Mouse (Mus musculus): ENCODE measurements around the gene Agap1.

Agap1 gene

DNA sequence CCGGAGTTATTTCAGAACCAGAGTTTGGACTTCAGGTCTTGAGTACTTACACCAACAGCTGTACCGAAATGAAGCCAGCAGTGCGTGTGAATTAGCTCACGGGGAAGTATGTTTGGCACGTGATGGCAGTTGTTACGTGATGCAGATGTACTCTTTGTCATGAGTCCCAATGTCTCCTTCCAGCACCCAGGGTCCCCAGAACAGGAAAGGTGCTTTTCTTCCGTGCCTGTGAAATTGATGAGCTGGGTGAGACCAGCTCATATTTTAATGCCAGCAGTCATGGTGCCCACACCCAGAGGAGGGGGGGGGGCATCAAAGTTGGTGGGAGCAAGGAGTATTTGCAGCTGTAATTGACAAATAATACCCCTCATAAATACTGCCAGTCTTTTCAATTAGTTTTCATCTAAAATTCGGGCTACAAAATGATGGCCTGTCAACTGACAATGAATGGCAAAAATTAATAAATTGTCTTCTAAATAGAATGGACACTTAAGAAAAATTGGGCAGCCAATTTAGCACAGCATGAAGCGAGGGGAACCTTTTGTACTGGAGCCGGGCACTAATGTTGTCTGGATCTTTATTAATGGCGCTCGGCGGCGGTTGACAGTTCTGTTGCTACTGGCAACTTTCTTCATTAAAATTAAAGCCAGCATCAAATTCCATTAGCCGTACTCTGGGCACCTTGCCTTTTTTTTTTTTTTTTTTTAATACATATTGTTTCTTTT is 253.3 kb downstream of the Agap1 start:
- in situ Hi-C loops (cut with MboI, MseI) = no loop called here

DNA sequence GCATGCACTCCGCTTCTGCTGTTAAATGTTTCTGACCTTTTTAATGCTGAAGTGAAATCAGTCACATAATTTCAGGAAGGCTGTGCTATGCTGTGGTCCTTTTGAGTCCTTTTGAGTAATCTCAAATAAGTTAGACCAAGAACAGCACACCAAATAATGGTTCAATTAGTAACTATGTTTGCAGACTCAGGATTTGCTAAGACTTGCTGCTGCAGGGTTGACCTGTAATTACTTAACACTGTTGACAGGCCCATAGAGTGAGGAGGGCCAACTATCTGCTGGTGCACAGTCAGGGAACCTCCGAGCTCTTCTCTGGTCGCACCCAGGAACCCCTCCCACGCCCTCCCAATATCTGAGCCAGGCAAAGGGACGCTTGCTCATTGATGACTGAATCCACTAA is 255.2 kb downstream of the Agap1 start:
- in situ Hi-C loops (cut with MboI, MseI) = no loop called here

DNA sequence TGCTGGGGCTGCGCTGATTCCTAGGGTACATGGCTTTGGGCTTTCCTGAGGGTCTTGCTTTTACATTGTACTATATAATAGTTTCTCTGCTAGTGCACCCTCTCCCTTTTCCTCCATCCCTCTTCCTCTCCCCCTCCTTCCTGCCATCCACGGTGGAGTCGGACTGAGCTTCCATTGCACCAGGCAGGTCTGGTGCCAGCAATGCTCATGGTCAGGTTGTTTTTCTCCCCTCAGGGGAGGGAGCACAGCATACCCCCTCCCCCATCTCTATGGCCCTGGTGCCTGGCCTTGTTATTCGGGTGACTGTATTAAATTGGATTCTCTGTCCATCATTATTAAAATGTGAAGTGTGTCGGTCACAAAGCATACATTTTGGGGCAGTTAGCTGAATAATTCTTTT is 259.1 kb downstream of the Agap1 start:
- in situ Hi-C loops (cut with MboI, MseI) = no loop called here

DNA sequence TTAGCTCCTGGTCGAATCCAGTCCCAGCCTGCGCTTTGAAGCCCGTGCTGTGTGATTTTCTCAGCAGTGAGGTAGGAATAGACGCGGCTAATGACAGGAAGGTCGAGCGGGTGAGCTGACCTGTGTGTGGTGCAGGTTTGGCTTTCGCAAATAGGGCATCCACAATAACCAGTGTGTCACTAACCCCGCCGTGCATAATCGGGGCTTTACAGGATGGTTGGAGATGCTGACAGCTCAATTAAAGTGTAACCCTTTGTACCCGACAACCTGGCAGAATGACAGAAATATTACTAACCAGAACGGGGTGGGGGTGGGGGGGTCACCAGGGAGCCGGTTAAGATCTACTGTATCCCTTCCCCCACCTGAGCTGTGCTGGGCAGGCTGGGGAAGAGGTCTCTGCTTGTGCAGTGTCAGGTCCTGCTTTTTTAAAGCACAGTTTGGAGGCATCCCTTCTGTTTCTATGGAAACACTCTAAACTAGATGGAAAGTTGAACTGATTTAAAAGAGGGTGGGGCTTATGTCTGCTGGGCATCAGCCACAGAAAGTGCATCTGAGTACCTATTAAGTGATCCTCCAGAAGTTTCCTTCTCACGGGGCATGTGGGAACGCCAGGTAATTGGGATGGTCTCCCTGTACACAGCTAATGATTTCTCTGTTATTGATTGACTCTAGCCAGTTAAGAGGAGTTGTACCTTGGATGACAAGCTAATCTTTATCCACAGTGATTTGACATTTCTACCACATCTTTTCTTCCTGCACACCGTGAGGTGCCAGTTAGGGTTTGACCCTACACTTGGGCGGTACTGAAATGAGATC is 259.8 kb downstream of the Agap1 start:
- in situ Hi-C loops (cut with MboI, MseI) = no loop called here

DNA sequence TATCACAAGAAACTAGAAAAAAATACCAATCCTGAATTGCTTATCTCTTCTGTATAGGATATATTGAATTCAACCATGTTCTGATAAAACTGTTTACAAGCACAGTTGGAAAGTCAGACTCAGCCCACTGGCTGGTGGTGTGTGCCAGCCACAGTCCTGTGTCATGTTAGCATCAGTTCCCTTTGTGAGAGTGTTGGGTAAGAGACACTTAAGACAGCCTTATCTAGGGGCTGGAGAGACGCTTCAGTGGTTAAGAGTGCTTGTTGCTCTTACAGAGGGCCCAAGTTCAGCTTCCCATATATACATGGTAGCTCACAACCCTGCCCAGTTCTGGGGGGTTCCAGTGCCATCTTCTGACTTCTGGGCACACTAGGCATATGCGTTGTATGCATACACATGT is 261.6 kb downstream of the Agap1 start:
- in situ Hi-C loops (cut with MboI, MseI) = no loop called here

DNA sequence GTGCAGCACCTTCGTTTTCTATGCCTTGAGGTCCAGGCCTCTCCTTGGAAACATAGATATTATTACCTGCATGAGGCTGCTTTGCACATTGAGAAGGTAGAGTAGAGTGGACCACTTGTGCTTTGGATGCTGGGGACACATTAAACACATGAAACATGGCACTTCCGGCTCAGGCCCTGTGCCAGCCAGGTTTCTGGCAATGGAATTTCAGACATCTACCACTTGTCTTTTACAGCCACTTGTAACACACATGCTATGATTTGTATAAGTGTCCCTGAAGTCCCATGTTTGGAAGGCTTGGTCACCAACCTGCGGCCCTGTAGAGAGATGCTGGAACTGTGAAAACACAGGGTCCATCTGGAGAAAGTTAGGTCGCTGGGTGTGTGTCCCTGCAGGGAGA is 262.5 kb downstream of the Agap1 start:
- in situ Hi-C loops (cut with MboI, MseI) = no loop called here

DNA sequence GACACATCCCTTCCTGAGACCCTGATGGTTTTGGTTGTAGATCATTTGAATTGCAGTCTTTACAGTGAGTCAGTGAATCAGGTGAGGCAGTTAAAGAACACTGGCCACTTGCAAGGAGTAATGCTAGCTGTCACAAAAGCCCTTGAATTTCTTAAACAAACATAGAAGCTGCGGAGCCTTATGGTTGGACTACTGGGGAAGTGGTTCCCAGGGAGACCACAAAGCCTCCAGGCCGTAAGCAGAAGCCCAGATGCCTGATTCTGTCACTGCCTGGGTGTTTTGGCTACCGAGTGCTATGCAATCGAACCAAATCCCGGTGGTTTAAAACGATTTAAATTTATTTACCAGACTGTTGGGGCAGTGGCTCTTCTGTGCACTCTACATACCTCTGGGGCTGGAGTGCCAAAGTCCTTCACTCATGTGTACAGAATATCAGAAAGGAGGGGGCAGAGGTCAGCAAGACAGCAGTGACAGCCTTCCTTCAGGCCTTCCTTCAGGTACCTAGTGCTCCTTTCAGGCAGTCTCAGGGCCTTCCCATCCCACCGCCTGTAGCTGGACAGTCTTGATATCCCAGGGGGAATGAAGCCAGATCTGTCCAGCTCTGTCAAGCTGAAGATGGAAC is 264.3 kb downstream of the Agap1 start:
- in situ Hi-C loops (cut with MboI, MseI) = no loop called here

DNA sequence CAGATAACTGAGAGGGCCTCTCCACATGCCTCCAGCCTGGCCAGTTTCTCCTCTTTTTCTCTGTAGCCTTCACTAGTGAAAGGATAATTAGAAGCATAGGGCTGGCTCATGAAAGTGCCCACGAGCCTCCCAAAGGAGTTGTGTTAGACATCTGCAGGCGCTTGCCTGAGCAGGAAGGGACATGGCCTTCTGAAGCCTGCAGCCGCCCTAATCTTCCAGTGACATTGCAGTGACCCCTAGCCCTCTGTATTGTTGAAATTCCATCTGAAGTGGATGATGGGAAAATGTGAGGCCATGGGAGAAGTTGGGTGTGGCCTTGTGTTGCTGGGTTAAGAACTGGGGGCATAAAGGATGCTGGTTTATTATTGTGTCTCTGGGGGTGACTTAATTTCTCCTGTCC is 269.5 kb downstream of the Agap1 start:
- in situ Hi-C loops (cut with MboI, MseI) = no loop called here

DNA sequence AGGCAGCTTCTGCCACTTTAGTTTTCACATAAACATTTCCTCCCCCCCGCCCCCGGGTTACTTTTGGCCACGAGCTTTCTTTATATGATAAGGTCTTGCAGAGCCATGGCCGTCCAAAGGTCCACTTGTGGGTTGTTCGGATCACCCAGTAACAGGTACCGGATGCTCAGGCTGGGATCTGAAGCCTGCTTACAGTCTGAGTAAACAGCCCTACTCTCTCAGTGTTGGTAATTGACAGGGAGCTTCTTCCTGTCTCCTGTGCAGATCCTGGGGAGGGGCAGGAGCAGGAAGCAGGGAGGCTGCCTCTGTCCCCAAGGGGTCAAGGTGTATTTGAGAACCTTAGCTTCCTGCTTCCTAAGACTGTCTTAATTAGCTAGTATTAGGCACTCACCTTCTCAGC is 269.9 kb downstream of the Agap1 start:
- in situ Hi-C loops (cut with MboI, MseI) = no loop called here

DNA sequence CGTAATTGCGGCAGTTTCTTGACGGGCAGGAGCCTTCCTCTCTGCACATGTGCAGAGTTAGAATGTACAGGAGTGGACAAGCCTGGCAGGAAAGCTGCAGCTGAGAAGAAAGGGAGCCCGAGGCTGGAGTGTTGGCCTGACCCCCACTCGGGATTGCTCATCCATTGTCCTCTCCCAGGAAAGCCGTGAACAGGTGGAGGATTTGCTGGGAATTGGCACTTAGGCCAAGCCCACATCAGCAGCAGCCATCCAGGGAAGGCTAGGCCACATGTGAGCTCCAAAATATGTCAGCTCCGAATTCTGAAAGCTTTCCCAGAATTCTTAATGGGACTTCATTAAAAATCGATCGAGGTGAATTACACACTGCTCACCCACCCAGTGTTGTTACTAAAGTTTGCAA is 270.4 kb downstream of the Agap1 start:
- in situ Hi-C loops (cut with MboI, MseI) = no loop called here

DNA sequence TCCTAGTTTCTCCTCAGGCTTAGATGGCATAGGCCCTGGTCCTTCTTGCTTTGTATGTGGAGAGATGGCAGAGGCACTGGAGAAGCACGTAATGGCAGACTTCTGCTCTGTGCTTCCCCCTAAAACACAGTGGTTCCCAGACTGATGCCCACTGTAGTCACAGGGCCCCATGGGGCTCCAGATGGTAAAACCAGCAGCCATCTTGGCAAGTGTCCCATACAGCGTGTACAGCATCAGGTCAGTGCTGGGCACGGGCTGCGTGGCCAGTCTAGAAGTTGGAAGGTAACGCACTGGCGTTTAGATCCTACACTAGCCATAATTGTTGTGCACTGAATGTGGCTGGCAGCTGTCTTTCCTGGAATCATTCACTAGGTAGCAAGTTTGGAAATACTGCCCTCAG is 273.9 kb downstream of the Agap1 start:
- in situ Hi-C loops (cut with MboI, MseI) = no loop called here

DNA sequence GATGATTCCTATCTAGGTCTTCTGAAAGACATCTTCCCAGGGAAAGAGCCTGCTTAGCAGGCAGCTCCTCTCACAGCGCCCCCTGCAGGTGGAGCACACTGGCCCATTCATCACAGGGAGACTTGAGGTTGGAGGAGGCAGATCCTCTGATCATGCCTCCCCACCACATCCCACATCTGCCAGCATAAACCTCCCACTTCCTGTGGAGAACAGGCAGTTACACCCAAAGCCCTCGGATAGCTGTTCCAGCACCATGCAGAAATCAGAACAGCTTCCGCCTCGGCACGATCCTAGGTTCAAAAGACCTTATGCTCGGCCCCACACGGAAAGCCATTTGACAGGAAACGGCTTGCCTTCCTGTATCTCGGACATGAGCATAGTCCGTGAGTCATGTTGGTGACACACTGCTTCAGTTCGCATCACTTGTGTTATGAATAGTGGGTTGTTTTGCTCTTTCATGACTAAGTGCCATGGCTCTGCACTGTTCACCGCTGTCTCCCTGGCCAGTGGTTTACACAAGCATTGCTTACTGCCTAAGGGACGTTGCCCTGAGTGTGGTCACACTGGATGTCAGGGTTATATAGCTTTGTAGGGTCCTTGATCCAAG is 276.1 kb downstream of the Agap1 start:
- in situ Hi-C loops (cut with MboI, MseI) = no loop called here

DNA sequence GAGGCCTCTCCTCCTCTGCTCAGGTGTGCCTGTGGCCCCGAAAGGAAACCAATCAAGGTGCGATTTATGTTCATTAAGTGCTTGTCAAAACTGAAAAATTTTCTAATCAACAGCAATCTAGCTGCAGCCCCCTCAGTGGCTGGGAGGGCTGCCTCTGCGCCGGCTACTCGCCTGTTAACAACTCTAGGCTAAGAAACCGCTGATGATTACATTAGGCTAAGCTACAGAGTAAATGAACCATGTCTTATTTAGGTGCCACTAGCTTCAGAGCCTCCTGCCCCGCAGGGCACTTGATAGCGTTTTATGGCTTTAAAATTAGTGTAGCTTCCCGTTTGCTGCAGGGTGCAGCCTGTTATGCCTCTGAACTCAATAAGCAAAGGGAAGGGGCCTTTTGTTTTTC is 279.8 kb downstream of the Agap1 start:
- in situ Hi-C loops (cut with MboI, MseI) = no loop called here

DNA sequence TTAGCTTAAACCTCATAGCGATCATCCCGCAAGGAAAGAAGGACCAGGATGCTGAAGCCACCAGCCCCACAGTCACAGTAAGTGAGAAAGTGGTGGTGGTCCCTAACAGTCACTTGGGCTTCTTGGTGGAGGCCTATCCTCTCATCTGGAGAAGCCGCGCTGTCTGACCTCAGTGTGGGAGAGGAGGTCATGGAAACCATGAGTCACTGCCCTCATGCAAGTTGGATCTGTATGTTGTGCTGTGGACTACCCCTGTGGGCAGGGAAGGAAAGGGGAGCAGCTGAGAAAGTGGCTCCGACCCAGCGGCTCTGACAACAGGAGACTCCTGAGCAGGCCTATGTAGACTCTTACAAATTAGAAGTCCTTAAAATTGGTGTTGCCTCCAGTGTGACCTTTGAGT is 280.5 kb downstream of the Agap1 start:
- in situ Hi-C loops (cut with MboI, MseI) = no loop called here

DNA sequence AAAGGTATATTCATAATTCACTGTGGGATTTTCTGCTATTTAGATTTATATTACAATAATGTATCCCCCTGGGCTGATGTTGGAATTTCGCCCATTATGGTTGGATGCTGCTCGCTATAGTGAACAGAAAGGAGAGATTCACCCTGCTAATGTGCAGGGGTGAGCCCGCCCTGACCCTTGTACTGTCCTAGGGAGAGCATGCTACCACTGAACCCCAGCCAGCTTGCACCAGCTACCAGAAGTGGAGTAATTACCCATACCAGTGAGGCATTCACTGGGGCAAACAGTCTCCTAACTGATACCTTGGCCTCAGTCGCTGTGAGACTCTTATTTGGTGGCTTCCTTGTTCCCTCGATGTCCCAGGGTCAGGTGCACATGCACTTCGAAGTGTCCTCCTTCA is 281.4 kb downstream of the Agap1 start:
- in situ Hi-C loops (cut with MboI, MseI) = no loop called here

DNA sequence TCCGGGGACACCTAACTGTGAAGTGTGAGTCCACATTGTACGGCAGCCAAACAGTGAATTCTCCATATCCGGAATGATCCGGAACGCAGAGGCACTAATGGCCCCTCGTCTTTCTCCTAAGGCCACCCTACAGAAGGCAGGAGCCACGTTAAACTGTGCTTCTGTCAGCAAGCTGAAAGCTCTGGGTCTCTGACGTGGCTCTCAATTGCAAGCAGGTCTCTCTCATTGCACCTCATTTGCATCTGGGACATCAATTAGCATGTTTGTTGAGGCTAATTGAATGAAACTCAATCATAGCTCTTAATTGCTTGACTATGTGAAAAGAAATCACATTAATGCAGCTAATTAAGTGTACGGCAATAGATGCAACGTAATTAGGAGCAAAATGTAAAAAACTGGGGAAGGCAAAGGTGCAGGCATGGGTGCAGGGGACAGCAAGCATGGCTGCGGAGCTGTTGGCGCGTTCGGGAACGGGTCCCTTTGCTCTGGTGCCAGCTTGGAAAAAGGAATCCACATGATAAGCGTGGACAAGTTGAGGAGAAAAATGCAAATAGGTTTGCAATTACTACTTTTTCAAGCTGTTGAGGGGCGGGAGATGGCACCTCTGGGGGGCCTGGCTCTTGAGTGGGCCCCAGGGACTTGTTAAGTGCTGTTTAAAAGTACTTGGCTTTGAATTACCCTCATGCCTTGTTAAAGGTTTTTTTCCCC is 284.6 kb downstream of the Agap1 start:
- in situ Hi-C loops (cut with MboI, MseI) = no loop called here

DNA sequence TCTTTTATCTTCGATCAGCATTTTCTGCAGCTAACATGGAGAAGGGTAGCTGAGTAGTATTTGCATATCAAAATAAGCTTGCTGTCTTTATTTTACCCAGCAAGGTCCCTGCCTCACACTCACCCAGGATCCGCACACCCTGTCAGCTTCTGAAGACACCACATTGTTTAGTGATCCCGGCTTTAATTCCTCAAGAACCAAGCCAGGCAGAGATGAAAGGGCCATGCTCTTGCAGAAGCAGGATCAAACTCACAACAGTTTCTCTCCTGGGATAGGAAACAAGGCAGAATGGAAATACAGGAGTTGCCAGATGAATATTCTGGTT is 285.1 kb downstream of the Agap1 start:
- in situ Hi-C loops (cut with MboI, MseI) = no loop called here

DNA sequence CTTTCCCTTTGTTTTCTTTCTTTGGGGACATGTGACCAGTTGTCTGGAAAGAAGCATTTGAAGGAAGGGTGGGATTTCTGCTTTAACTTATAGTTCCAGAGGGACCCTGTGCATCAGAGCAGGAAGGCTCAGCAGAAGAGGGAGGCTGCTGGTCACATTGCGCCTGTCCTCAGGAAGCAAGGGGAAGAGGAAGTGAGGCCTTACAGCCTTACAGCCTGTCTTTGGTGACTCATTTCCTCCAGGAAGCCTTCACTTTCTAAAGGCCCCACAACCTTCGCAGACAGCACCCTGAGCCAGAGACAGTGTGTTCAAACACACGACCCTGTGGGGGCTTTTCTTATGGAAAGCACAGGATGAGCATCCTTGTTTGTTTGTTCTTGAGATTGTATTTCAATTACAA is 287.8 kb downstream of the Agap1 start:
- in situ Hi-C loops (cut with MboI, MseI) = no loop called here

DNA sequence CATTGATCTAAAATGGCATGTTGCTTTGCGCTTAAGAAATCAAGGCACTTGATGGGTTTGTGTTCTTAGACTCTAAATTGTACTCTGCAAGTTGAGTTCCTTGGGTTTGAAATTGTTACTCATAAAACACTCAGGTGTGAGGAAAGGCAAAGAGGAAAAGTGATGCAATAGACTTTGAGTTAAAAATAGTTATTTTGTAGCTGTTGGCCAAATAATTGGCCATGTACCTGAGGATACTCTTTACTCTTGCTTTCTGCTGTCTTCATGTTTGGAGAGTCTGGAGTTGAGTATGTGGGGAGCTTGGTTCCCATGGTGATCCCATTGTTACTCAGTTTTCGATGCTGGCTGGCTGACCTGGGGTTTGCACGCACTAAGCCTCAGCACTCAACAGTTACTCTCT is 291.6 kb downstream of the Agap1 start:
- in situ Hi-C loops (cut with MboI, MseI) = no loop called here

DNA sequence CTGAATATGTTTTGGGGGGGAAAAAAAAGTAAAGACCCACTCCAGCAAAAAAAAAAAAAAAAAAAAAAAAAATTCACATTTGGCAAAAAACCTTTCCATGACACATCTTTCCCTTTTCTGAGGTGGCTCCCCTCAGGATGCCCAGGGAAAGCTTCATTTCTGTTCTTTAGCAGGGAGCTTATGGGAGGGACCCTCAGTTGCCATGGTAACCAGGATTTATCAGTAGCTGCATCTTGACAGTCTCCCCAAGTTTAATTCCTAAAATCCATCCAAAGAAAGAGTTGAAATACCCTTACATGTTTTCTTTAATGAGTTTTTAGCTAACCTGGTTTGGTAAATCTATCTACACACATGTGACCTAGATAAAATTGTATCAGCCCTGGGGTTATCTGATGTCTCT is 295.1 kb downstream of the Agap1 start:
- in situ Hi-C loops (cut with MboI, MseI) = no loop called here

DNA sequence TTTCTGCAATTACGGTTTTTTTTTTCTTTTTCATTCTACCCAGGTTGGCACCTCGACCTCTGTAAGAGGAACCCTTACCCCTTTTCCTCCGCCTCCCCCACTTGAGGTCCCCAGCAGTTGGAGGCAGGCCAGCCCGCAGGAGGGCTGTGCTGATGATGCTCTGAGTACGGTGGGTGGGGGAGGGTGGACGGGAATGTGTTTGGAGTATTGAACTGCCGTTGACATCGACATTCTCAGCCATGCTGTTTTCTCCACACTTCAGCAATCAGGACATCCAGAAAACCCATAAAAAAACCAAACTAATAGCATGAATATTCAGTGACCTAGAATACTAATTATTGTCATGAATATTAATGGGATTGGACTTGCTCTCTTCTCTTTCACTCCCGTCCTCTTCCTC is 295.9 kb downstream of the Agap1 start:
- in situ Hi-C loops (cut with MboI, MseI) = no loop called here

DNA sequence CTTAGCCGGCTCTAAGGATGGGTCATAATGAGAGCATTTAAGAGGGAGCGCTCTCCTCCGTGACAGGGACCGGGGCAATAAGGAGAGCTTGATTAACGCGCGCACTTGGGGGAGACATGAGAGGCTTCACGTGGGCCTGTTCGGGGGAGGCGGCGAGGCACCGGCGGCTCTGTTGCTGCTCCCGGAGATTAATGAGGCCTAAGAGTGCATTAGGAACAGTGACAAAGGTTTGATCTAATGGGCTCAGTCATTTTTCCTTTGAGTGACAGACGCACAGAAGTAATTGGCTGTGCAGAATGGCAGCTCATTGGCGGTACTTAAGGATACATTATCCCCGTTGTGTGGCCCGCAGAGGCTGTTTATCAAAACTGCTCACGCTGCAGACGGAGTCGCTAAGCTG is 296.3 kb downstream of the Agap1 start:
- in situ Hi-C loops (cut with MboI, MseI) = no loop called here

Data from T-helper 1 cell (primary cell).